Mouse (Mus musculus) limb, embryonic 13.5 days (tissue): ENCODE measurements around the gene Cacng4. TPM values are rescaled to one million over a fixed set of nuclear protein-coding genes. Genes with fewer than 3 reads are reported as not detected.

Source experiments
- ATAC-seq: fragments of 200-750 bp; cut with Nextera tagmentation; 2 replicates; pipeline ENCODE4 v1.8.0; 2017; ENCODE audit warnings: low read depth, moderate number of reproducible peaks, moderate TSS enrichment; ENCODE audit not compliant: low FRiP score
- H3K27ac ChIP-seq: fragments of 300-500 bp; sonication (generic); 2 replicates; pipeline ENCODE4 v1.5.1; 2015; ENCODE audit warnings: inconsistent platforms, mild to moderate bottlenecking, moderate library complexity
- H3K27me3 ChIP-seq: fragments of 300-500 bp; sonication (generic); 2 replicates; pipeline ENCODE4 v1.6.1; 2015; ENCODE audit warnings: mild to moderate bottlenecking, inconsistent platforms
- H3K36me3 ChIP-seq: fragments of 300-500 bp; sonication (generic); 2 replicates; pipeline ENCODE4 v1.6.1; 2015; ENCODE audit warnings: inconsistent platforms, mild to moderate bottlenecking, moderate library complexity
- H3K4me1 ChIP-seq: fragments of 300-500 bp; sonication (generic); 2 replicates; pipeline ENCODE4 v1.6.1; 2015; ENCODE audit warnings: inconsistent platforms
- H3K4me2 ChIP-seq: fragments of 300-500 bp; sonication (generic); replicated peaks from 2 replicates; pipeline ENCODE4 v1.6.1; 2015; ENCODE audit warnings: inconsistent platforms, mild to moderate bottlenecking, moderate library complexity
- H3K4me3 ChIP-seq: fragments of 300-500 bp; sonication (generic); 2 replicates; pipeline ENCODE4 v1.5.1; 2015; ENCODE audit warnings: moderate library complexity, mild to moderate bottlenecking, inconsistent platforms
- H3K9ac ChIP-seq: fragments of 300-500 bp; sonication (generic); 2 replicates; pipeline ENCODE4 v1.6.1; 2015; ENCODE audit warnings: mild to moderate bottlenecking, inconsistent platforms
- H3K9me3 ChIP-seq: fragments of 300-500 bp; sonication (generic); 2 replicates; pipeline ENCODE4 v1.6.1; 2016; ENCODE audit warnings: inconsistent platforms
- WGBS: fragments of 180-500 bp; shearing (Covaris S2); methylation state at CpG from one replicate; pipeline ENCODE4 v1.1.7; 2015; 5-methylcytosine and 5-hydroxymethylcytosine counted together
- polyA plus RNA-seq: library from polyadenylated mRNA; unstranded; fragments of >200 nt; fragmentation: Nextera tagmentation; extraction: Ambion mirVana; gene quantifications from 2 replicates; pipeline ENCODE4 v1.2.1, GENCODE M21; 2015

The Cacng4 gene
- polyA plus RNA-seq, 1 experiment from 2014 or later, result 5.7 TPM

DNA sequence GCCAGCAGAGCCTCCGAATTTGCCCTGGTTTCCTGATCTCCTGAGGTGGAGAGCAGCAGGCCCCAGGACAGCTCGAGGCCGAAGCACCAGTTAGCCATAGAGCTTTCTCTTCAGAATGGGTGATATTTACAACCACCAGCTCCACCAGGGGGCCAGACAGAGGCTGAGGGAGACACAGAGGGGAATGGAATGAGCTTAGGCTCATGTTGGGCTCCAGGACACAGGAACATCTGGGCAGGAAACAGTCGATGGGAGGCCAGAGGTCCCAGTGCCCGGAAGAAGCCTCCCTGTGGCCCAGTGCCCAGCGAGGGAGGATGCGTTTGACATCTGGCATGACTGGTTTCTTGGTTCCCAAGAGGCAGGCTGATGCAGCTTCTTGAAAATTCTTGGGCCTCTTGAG is 60.2 kb downstream of the Cacng4 start:
- no peak for ATAC-seq
- no peak overlapping the region for H3K27ac ChIP-seq
- H3K9me3 ChIP-seq, result no peaks in the 10 kb centered on the region
- H3K36me3 ChIP-seq, result peaks cover 33% of the 10 kb centered on the region
- no peaks in the 10 kb centered on the region for H3K27me3 ChIP-seq
- H3K4me2 ChIP-seq, result no peak overlapping the region
- H3K9ac ChIP-seq, result no peak overlapping the region
- H3K4me3 ChIP-seq, result no peak overlapping the region
- no peaks in the 10 kb centered on the region; the same call in 1 of the 2 replicates for H3K4me1 ChIP-seq
- 68% methylated on average over 7 of the region's 7 CpGs for WGBS

DNA sequence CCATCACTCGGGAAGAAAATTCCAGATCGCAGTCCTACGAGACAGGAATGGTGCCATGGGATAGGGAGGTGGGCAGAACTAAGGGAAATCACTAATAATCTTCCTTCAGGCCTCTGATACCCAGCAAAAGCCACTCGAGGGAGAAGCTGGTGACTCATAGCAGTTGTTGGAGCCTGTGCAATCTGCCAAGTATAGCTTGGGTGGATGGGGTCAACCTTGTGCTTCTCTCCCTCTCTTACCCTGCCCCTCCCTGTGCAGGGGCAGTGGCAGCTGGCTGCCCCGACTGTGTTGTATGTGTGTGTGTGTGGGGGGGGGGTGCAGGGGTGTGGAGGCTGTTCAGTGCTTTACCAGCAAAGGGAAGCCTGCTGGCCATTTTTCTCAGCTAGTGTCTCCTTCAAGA is 62.9 kb downstream of the Cacng4 start:
- Histone ChIP-seq H3K4me2 (no peak overlapping the region), H3K4me1 (no peaks in the 10 kb centered on the region), H3K36me3 (peaks cover 31% of the 10 kb centered on the region), H3K9ac (no peak overlapping the region), H3K9me3 (no peaks in the 10 kb centered on the region), H3K27ac (no peak overlapping the region), H3K4me3 (no peak overlapping the region), H3K27me3 (no peaks in the 10 kb centered on the region)
- WGBS, result 79% methylated on average over 5 of the region's 5 CpGs
- ATAC-seq, result no peak

DNA sequence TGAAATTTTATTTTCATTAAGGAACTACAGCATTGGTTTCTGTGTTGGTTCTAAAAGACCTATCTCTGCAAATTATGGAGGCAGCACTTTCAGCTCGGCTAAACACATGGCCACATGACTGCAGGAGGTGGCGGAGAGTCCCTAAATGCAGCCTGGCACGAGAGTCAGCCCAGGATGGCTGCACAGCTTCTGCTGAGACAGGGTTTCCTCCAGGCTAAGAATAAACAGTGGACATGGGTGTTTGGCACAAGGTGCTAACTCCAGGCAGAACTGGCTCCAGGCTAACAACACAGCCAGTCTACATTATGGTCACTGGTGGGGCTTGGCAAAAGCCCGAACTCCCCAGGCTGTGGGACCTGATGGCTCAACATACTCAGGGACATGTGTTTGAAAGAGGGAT is 63.4 kb downstream of the Cacng4 start:
- no peaks in the 10 kb centered on the region for H3K27me3 ChIP-seq
- H3K9me3 ChIP-seq, result no peaks in the 10 kb centered on the region
- no peak overlapping the region for H3K4me2 ChIP-seq
- H3K4me1 ChIP-seq, result no peaks in the 10 kb centered on the region
- no peak overlapping the region for H3K9ac ChIP-seq
- no peak overlapping the region for H3K27ac ChIP-seq
- H3K4me3 ChIP-seq, result no peak overlapping the region
- H3K36me3 ChIP-seq, result peaks cover 26% of the 10 kb centered on the region
- 71% methylated on average over 4 of the region's 4 CpGs for WGBS
- no peak for ATAC-seq

DNA sequence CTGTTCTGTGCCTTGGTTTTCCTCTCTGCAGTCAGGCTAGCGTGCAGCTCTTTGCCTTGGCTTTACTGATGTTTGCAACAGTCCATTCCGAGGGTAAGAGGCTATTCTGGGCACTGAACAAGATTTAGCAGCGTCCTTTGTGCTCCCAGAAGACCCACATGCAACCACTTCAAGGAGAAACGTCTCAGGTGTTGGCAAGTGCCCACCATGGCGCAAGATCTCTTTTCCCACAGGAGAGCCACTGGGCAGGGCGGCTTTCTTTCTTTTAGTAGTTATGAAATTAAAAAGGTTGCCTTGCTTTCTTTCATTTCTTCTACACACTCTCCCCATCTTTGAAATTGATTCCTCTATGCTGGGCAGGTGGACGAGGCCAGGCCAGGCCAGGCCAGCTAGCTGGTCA is 65.2 kb downstream of the Cacng4 start:
- Histone ChIP-seq H3K27ac (no peak overlapping the region), H3K9ac (no peak overlapping the region), H3K4me3 (no peak overlapping the region), H3K4me2 (no peak overlapping the region), H3K36me3 (peaks cover 8% of the 10 kb centered on the region), H3K9me3 (no peaks in the 10 kb centered on the region), H3K4me1 (no peaks in the 10 kb centered on the region), H3K27me3 (no peaks in the 10 kb centered on the region)
- no peak for ATAC-seq
- WGBS, result 87% methylated on average over 7 of the region's 7 CpGs

DNA sequence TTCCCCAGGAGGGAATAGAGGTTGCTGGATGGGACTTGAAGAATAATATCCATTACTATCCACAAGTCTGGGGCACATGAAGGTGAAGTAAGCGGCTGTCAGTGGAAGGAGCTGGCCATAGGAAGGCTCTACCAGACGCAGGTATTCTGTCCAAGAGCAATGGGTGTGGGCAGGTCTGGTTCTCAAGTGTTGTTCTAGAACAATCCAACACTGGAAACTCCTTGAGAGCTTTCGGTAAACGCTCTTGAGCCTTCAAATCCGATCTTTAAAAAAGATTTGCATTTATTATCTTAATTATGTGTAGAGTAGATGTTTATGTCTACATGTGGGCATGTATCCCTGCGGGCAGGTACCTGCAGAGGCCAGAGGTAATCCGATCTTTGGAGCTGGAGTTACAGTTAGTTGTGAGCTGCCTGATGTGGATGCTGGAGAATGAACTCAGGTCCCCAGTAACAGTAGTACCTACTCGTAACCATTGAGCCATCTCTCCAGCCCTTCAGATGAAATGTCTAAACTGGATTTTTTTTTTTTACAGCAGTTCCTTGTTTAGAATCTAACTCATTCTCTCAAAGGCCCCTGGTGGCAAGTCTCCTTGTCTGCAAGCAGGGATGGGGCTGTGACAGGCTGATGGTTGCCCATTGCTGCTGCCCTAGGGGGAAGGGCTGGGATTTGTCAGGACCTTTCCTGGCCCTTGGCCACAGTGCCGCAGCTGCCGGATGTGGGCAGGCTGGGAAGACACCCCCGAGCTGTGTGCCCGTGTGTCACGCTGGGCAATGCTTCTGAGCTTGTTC is 66.1 kb downstream of the Cacng4 start:
- no peaks in the 10 kb centered on the region for H3K9me3 ChIP-seq
- no peak for ATAC-seq
- H3K27me3 ChIP-seq, result no peaks in the 10 kb centered on the region
- H3K4me2 ChIP-seq, result no peak overlapping the region
- H3K36me3 ChIP-seq, result peaks cover 4% of the 10 kb centered on the region; the same call in 1 of the 2 replicates
- H3K9ac ChIP-seq, result no peak overlapping the region
- 79% methylated on average over 13 of the region's 13 CpGs for WGBS
- H3K4me1 ChIP-seq, result no peaks in the 10 kb centered on the region
- H3K27ac ChIP-seq, result no peak overlapping the region
- no peak overlapping the region for H3K4me3 ChIP-seq

DNA sequence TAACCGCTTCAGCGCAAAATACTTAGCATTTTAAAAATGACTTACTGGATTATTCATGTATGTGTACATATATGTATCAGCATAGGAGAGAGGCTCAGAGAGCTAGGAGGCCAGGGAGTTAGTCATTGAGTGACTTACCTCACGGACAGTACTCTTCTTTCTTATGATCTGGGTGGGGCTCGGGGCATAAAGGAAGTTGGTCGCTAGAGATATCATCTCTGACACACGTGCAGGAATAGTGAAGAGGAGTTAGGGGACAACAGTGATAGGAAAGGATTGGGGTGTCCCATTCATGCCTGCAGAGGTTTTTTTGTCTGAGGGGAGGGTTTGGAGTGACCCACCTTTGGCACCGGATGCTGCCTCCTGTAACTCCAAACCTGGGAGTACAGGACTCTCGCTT is 69.8 kb downstream of the Cacng4 start:
- no peak overlapping the region for H3K27ac ChIP-seq
- H3K4me2 ChIP-seq, result no peak overlapping the region
- no peak overlapping the region for H3K4me3 ChIP-seq
- ATAC-seq, result no peak
- no peaks in the 10 kb centered on the region for H3K27me3 ChIP-seq
- no peaks in the 10 kb centered on the region for H3K4me1 ChIP-seq
- H3K9ac ChIP-seq, result no peak overlapping the region
- no peaks in the 10 kb centered on the region; the same call in 1 of the 2 replicates for H3K9me3 ChIP-seq
- whole genome bisulfite sequencing, result 83% methylated on average over 8 of the region's 8 CpGs
- H3K36me3 ChIP-seq, result no peaks in the 10 kb centered on the region

DNA sequence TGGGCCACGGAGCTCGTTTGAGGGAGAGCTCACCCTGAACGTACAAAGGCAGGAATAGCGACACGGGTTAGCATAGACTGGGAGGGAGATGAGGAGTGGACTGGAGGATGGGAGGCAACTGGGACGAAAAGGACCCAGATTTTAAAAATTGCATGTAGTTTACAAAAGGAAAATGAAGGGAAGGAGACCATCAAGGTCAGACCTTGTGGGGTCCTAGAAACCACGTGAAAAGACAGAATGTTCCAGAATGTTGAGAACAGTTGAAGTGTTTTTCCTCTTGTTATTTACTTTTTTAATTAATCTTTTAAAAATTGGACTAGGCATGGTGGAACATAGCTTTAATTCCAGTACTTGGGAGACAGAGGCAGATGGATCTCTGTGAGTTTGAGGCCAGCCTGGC is 73.3 kb downstream of the Cacng4 start:
- no peaks in the 10 kb centered on the region for H3K4me1 ChIP-seq
- H3K27me3 ChIP-seq, result no peaks in the 10 kb centered on the region
- peaks cover 6% of the 10 kb centered on the region for H3K9me3 ChIP-seq
- no peak overlapping the region for H3K4me3 ChIP-seq
- no peak overlapping the region for H3K27ac ChIP-seq
- ATAC-seq, result no peak
- WGBS, result 87% methylated on average over 7 of the region's 7 CpGs
- H3K4me2 ChIP-seq, result no peak overlapping the region
- no peaks in the 10 kb centered on the region for H3K36me3 ChIP-seq
- no peak overlapping the region for H3K9ac ChIP-seq

DNA sequence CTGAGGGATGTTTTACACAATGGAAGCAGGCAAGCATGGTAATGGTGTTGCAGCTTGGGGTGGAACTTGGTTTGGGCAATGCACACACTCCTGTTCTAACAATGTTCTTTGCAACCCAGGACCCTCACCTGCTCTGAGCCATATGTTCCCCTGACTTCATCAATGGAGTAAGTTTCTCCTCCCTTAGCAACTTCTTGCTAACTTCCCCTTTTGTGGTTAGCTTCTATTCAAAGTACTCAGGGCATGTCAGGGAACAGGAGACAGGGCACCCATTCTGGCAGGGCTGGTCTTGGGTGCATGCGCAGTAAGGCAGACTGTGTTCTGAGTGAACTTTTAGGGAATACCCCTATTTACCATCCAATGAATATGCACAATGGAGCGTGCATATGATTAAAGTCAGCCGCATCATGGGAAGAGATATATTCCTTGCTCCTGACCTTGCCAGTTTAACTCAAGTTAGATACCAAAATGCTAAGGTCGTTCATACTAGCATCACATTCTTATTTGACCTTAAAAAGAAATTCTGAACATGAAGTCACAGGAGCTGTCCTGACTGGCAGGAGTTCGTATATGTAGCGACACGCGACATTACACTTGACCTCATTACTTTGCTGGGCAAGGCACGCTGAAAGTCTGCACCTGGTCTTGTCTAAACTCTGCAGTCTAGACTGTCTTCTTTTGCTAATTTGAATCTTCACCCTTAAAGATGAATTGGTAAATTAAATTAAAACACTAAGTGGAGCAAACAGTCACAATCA is 73.9 kb downstream of the Cacng4 start:
- 87% methylated on average over 9 of the region's 9 CpGs for WGBS
- no peaks in the 10 kb centered on the region for H3K4me1 ChIP-seq
- no peak overlapping the region for H3K27ac ChIP-seq
- H3K36me3 ChIP-seq, result no peaks in the 10 kb centered on the region
- peaks cover 6% of the 10 kb centered on the region for H3K9me3 ChIP-seq
- ATAC-seq, result no peak
- H3K4me2 ChIP-seq, result no peak overlapping the region
- H3K9ac ChIP-seq, result no peak overlapping the region
- H3K4me3 ChIP-seq, result no peak overlapping the region
- H3K27me3 ChIP-seq, result no peaks in the 10 kb centered on the region

DNA sequence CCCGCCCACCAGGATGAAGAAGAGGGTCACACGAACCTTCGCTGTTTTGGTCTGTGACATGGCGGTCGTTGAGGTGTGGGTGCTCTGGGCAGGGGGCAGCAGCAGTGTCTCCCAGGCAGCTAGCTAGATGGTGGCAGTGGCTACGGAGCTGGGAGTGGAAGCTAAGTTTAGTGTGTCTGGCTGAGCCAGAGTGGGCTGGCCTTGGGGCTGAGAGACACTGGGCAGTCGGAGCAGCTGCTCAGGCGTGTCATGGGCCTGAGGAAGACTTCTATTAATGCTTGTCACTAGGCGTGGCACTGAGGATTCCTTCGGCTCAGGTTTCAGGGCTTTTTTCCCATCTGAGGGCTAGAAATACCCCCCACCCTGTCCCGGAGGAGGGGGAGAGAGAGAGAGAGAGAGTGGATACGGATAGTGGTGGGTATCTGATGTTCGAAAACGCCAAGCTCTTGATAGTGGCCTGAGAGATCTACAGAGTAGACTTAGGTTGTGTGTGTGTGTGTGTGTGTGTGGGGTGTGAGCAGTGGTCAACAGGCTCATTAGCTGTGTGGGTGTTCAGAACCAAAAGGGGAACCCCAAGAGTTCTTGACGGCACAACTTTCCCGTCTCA is 77.9 kb downstream of the Cacng4 start, which contains the start of gene Cacng1:
Cacng1 (minus strand) TSS at position 191 of the 607 bp plus-strand sequence.
- H3K9me3 ChIP-seq, result peaks cover 6% of the 10 kb centered on the region; the same call in 1 of the 2 replicates
- H3K4me1 ChIP-seq, result no peaks in the 10 kb centered on the region
- ATAC-seq, result peak; percentile 63
- H3K36me3 ChIP-seq, result no peaks in the 10 kb centered on the region
- H3K4me2 ChIP-seq, result no peak within 1 kb of the TSS
- no peak within 1 kb of the TSS for H3K9ac ChIP-seq
- 76% methylated on average over 16 of the region's 16 CpGs for WGBS
- no peak within 1 kb of the TSS for H3K27ac ChIP-seq
- H3K4me3 ChIP-seq, result no peak within 1 kb of the TSS
- H3K27me3 ChIP-seq, result no peaks in the 10 kb centered on the region

DNA sequence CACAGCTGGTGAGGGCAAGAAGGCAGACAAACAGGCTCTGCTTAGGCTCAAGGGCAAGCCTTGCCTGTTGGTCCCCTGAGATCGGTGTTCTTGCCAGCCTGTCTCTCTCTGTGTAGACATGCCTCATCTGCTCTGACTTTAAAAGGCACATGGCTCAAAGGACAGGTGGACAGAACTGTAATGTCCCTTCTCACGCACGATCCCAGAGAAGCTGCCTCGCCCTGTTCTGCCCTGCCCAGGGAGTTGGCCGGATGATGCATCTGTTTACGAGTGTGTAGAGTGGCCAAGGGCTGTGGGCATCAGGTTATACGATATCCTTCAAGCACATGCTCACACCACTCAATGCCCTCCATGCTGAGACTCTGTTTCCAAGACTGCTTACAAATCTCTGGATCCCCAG is 80.0 kb downstream of the Cacng4 start:
- 78% methylated on average over 7 of the region's 7 CpGs for WGBS
- peaks cover 6% of the 10 kb centered on the region; the same call in 1 of the 2 replicates for H3K9me3 ChIP-seq
- ATAC-seq, result no peak

DNA sequence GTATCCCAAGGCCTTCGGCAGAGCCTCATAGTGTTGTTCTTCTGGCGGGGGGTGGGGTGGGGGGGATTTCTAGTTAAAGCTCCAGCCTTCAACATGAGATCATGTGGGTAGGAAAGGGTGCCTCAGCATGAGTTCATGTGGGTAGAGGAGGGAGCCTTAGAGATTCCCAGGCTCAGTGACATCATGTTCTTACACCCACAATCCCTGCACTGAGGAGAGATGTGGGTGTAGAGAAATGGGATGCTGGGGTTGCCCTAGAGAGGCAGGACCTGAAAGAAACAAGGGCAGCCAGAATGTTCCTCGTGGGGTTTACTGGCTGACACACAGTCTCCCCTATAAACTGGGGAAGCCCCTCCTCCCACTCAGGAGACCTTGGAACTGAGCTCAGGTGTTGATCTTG is 84.0 kb downstream of the Cacng4 start:
- H3K9me3 ChIP-seq, result no peaks in the 10 kb centered on the region
- peaks cover 25% of the 10 kb centered on the region for H3K4me1 ChIP-seq
- H3K4me2 ChIP-seq, result no peak overlapping the region
- H3K4me3 ChIP-seq, result no peak overlapping the region
- no peaks in the 10 kb centered on the region for H3K27me3 ChIP-seq
- no peak overlapping the region for H3K27ac ChIP-seq
- 54% methylated on average over 3 of the region's 3 CpGs for WGBS
- ATAC-seq, result peak; percentile 24; the same call in 1 of the 2 replicates
- H3K36me3 ChIP-seq, result no peaks in the 10 kb centered on the region
- no peak overlapping the region for H3K9ac ChIP-seq

More for the DNA sequence above, 80.0 kb downstream of the Cacng4 start:
- no peaks in the 10 kb centered on the region for H3K27me3 ChIP-seq
- no peak overlapping the region for H3K9ac ChIP-seq
- no peak overlapping the region for H3K4me2 ChIP-seq
- no peak overlapping the region for H3K4me3 ChIP-seq
- H3K4me1 ChIP-seq, result peaks cover 13% of the 10 kb centered on the region
- H3K36me3 ChIP-seq, result no peaks in the 10 kb centered on the region
- no peak overlapping the region for H3K27ac ChIP-seq
